Mouse (Mus musculus) frontal cortex, adult (tissue): ENCODE results near the gene Zfp775.

Source experiments
- ATAC-seq: cut with Nextera tagmentation; 2 replicates; pipeline ENCODE4 v1.9.2; 2017; ENCODE audit warnings: mild to moderate bottlenecking, moderate library complexity, mixed read lengths; ENCODE audit not compliant: low TSS enrichment

The Zfp775 gene

DNA sequence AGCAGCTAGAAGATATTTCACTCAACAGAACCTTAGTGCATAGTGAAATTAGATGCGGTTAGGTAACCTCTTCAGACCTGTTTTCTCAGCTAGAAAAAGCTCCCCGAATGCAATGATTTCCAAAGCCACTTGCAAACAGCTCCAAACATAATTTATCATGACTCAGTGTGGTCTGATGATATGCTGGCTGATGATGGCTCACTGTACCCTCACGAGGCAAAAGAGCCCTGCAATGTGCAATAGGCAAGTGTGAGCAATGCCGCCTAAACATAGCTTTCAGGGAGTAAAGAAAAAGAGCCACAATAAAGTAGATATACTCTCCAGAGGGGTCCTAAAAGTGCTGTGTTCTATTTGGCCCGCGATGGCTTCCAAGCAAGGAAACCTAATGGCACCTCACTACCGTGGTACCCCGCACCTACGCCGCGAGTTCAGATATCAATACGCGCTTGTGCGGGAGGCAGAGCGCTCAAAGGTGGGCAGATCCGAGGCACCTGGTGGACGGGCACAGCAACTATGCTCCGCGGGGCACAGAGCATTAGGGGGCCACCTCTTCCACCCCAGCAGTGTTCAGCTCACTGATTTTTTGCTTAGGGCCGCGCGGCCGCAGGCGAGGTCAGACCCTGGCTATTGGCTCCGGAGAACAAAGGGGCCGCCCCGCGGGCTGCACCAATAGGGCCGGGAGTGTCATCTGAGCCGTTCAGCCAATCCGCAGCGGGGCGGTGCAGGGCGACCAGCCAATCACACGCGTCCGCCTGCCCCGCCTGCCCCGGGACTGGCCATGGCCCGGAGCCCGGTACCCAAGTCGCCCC, at the start of gene Zfp775:
Gene Zfp775, plus strand, starts transcription at position 793 of the 809 bp plus-strand sequence.
- ATAC-seq, result peak; percentile 92

GRCm38 (mm10) chr6:48552918-48553317, 48.9 kb upstream of the Zfp775 start:
- no peak for ATAC-seq

DNA sequence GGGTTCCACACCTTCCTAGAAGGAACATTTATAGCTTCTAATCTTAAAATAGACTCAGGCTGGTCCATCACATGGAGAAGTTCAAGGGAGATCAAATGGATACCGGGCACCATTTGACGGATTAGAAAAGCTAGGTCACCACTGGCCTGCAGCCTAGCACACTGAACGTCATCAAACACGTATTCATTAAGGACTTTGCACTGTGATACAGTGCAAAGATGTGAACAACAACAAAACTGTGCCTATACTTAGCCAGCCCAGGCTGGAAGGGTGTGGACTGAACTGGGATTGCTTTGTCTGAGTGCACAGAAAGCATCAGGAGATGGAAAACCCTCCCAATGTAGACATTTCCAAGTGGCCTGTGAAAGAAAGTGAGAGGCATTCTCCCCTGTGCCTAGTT, 48.0 kb upstream of the Zfp775 start:
- peak; percentile 6; the same call in 1 of the 2 replicates for ATAC-seq

DNA sequence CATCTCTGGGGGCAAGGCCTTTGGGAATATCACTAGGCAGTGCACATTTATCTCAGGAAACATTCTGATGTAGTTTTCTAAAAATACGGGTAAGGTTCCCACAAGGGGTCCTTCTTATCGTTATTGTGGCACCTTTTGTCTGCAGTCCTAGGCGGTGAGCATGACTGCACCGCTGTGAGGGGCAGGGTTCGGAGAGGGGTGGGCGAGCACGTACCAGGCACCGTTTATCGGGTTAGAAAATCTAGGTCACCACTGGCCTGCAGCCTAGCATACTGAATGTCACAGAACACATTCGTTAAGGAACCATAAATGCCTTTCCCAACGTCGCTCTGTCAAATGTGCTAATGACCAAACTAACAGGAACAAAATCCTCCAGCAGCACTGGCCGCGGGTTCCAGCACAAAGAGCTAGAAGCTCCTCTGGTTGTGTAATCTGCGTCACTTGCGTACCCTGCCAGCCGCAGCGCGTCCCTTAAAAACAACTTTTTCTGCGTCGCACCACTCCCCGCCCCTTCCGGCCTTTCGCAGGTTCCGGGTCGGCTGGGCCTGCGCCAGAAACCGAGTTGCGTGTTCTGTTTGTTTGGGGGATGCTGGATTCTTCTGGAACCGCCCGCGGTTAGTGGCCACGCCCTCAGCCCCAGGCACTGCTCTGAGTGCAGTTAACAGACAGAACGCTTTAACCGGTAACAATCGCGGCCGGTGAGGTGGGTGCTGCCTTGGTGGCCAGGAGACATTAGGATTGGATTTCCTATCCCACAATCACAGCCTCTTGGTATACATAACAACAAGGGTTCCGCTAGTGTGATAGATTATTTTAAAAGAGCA, 47.4 kb upstream of the Zfp775 start, which contains the start of gene Lrrc61:
Gene Lrrc61, plus strand, starts transcription at position 517 of the 824 bp plus-strand sequence.
- ATAC-seq, result peak; percentile 91

- ATAC-seq, result peak; percentile 91
Observed at GRCm38 (mm10) chr6:48555104-48555890, 46.6 kb upstream of the Zfp775 start.

- ATAC-seq, result no peak
Observed at GRCm38 (mm10) chr6:48555956-48556355, 45.9 kb upstream of the Zfp775 start.

GRCm38 (mm10) chr6:48565693-48566310, 36.1 kb upstream of the Zfp775 start:
- ATAC-seq, result no peak

- no peak for ATAC-seq
Observed at GRCm38 (mm10) chr6:48566312-48566711, 35.6 kb upstream of the Zfp775 start.

DNA sequence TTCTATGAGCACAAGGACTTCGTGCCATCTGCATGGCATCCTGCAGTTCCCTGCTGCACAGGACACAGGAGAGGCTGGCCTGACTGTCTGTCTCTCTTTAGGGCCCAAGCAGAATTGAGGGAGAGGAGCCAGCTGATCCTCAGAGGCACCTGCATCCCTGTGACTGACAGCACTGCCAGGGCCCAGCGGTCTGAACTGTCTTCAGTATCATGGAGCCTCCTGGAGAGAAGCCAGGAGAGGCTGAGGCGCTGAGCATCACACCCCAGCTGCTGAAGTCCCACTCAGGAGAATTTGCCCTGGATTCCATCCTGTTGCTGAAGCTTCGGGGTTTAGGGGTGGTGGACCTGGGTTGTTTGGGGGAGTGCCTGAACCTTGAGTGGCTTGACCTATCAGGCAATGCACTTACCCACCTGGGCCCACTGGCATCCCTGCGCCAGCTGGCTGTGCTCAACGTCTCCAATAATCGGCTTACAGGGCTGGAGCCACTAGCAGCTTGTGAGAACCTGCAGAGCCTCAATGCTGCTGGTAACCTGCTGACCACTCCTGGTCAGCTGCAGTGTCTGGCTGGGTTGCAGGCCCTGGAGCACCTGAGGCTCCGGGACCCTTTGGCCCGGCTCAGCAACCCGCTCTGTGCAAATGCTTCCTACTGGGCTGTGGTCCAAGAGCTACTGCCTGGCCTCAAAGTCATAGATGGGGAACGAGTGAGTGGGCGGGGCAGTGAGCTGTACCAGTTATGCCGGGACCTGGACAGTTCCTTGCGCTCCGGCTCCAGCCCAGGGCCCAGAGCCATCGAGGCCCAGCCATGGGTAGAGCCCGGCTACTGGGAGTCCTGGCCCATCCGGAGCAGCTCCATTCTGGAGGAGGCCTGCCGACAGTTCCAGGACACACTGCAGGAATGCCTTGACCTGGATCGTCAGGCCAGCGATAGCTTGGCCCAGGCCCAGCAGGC, 33.6 kb upstream of the Zfp775 start:
- peak; percentile 68 for ATAC-seq

GRCm38 (mm10) chr6:48569065-48569807, 32.6 kb upstream of the Zfp775 start:
- ATAC-seq, result no peak

DNA sequence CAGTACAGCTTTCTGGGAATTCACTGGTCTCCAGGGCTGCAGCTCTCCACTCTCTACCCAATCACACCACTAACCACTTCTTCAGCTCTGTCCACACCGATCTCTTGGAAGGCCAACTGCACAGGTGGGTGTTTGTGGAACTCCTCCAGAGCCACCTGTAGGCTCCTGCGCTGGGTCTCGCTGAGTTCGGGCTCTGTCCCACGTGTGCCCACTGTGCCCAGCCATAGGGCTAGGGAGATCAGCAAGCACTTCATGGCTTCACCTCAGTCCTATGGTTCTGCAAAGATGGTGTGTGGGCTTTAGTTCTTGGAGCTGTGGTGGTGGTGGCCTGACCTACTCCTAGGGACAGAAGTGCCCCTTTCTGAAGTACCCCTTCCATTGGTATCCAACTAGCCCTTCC, 29.8 kb upstream of the Zfp775 start:
- ATAC-seq, result no peak

GRCm38 (mm10) chr6:48572572-48573061, 29.2 kb upstream of the Zfp775 start, which contains the start of gene Rarres2:
Rarres2 (minus strand) TSS chr6:48572789.
- ATAC-seq, result no peak

GRCm38 (mm10) chr6:48573280-48573679, 28.6 kb upstream of the Zfp775 start:
- ATAC-seq, result no peak

DNA sequence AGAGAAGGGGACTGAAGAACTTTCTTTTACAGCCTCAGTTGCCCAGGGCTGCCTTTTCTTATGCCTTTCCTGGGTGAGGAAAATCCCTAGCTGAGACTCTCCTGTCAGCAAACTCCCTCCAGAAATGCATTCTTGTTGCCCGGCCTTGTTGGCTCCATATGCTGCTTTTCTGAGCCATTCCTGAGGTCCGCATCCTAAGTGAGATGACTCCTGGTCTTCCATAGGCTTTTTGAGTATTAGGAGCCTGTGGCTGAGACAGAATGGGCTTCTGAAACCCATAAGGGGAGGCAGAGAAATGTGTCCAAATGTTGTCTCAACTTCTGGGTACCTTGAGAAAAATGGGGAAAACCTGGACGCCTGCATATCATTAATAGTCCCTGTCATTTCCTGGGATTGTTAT, 27.9 kb upstream of the Zfp775 start:
- ATAC-seq, result no peak

DNA sequence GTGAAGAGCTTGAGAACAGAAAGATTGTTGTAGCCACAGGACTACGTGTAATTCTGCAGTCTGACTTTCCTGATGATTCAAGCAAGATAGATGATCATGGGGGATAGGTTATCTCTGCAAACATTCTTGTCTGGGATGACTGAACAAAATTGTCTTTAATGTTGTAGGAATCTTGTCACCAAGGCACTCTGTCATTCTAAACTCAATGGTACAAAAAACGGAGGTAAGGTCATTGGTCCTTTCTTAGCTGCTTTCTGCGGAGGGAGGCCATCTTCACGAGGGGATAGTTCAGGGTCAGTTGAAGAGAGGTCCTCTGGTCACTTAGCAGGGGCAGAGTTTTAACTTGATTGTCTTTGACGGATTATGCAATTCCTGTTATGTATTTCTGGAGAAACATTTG, 23.1 kb upstream of the Zfp775 start:
- ATAC-seq, result no peak

DNA sequence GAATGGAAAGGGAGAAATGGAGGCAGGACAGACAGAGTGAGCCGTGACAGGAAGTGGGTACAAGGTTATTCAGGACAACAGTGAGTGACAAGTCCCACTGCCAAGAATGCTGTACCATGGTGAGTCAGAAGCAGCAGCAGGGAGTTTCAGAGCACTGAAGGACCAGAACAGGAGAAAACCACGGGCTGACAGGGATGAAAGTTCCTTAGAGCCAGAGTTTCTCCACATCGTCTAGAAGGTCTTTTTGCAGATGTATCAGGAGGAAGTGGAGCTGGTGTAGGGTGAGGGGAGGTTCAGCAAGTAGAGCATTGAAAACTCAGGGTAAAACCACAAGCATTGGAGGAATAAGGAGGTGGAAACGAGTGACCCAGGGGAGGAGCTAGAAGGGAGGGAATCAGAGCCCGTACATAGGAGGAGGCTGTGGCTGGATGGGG, 22.6 kb upstream of the Zfp775 start:
- ATAC-seq, result peak; percentile 78

- no peak for ATAC-seq
Observed at GRCm38 (mm10) chr6:48581257-48581656, 20.6 kb upstream of the Zfp775 start.

GRCm38 (mm10) chr6:48582037-48582436, 19.8 kb upstream of the Zfp775 start:
- ATAC-seq, result peak; percentile 75

DNA sequence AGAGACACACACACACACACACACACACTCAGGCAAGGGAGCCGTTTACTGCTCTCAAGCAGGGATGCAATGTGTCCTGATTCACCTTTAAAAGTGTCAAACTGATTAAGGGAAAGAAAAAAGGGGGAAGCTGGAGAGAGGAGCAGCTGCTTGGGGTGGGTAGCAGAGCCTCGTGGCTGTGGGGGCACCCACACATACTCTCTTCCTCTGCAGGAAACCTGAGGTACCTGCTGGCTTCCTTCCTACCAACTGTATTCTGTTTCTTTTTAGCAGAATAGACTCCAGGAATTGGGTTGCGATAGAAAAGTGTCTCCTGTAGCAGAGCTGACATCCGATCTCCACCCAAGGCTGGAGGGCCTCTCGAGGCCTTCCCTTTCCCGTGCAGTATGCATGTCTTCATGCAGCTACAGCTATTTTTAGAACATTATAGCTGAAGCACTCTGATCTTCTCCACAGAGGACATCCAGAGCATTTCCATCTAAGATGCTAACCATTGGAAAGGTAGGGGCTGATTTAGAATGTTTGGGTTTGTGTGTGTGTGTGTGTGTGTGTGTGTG, 12.6 kb upstream of the Zfp775 start, which contains the start of gene Gm45021:
Gene Gm45021, plus strand, starts transcription at position 417 of the 557 bp plus-strand sequence.
- peak; percentile 14; the same call in 1 of the 2 replicates for ATAC-seq
